Mouse (Mus musculus) neural tube, embryonic 14.5 days (tissue): ENCODE data around the gene Gm38394. TPM values are rescaled to one million over a fixed set of nuclear protein-coding genes. Genes with fewer than 3 reads are reported as not detected.

Source experiments
- ATAC-seq: fragments of 200-750 bp; cut with Nextera tagmentation; 2 replicates; pipeline ENCODE4 v1.8.0; 2017; ENCODE audit warnings: low read depth, mild to moderate bottlenecking, moderate TSS enrichment, moderate library complexity
- H3K27ac ChIP-seq: fragments of 300-500 bp; sonication (generic); 2 replicates; pipeline ENCODE4 v1.5.1; 2014; ENCODE audit warnings: low read depth, mild to moderate bottlenecking, control low read depth, low read length, moderate library complexity, mixed read lengths
- H3K27me3 ChIP-seq: fragments of 300-500 bp; sonication (generic); 2 replicates; pipeline ENCODE4 v1.6.1; 2014; ENCODE audit warnings: low read length; ENCODE audit not compliant: control insufficient read depth, insufficient read depth
- H3K36me3 ChIP-seq: fragments of 300-500 bp; sonication (generic); 2 replicates; pipeline ENCODE4 v1.6.1; 2014; ENCODE audit warnings: low read length, mixed read lengths; ENCODE audit not compliant: control insufficient read depth, insufficient read depth
- H3K4me1 ChIP-seq: fragments of 300-500 bp; sonication (generic); 2 replicates; pipeline ENCODE4 v1.6.1; 2014; ENCODE audit warnings: low read length; ENCODE audit not compliant: control insufficient read depth, insufficient read depth
- H3K4me2 ChIP-seq: fragments of 300-500 bp; sonication (generic); 2 replicates; pipeline ENCODE4 v1.6.1; 2014; ENCODE audit warnings: mild to moderate bottlenecking, low read depth, low read length, control low read depth
- H3K4me3 ChIP-seq: fragments of 300-500 bp; sonication (generic); 2 replicates; pipeline ENCODE4 v1.5.1; 2014; ENCODE audit warnings: low read depth, low read length, control low read depth, mixed read lengths
- H3K9ac ChIP-seq: fragments of 300-500 bp; sonication (generic); replicated peaks from 2 replicates; pipeline ENCODE4 v1.6.1; 2014; ENCODE audit warnings: low read depth, mild to moderate bottlenecking, control low read depth, low read length, mixed read lengths
- H3K9me3 ChIP-seq: fragments of 300-500 bp; sonication (generic); 2 replicates; pipeline ENCODE4 v1.6.1; 2016; ENCODE audit warnings: low read length; ENCODE audit not compliant: control insufficient read depth
- WGBS: fragments of 180-500 bp; shearing (Covaris S2); extraction: QIAGEN DNeasy Blood & Tissue Kit; methylation state at CpG from one replicate; pipeline ENCODE4 v1.1.7; 2014; 5-methylcytosine and 5-hydroxymethylcytosine counted together
- polyA plus RNA-seq: library from polyadenylated mRNA; unstranded; fragments of >200 nt; fragmentation: Nextera tagmentation; extraction: Ambion mirVana; gene quantifications from 2 replicates; pipeline ENCODE4 v1.2.1, GENCODE M21; 2014

Gene Gm38394
- polyA plus RNA-seq, 1 experiment from 2014 or later = 5.9 TPM

GRCm38 (mm10) chr1:133692195-133692594 is 31.1 kb upstream of the Gm38394 start:
- Histone ChIP-seq H3K4me3 (no peak overlapping the region), H3K27me3 (no peaks in the 10 kb centered on the region), H3K4me1 (no peaks in the 10 kb centered on the region), H3K9ac (no peak overlapping the region), H3K36me3 (no peaks in the 10 kb centered on the region), H3K9me3 (no peaks in the 10 kb centered on the region), H3K4me2 (no peak overlapping the region), H3K27ac (no peak overlapping the region)
- 57% methylated on average over 4 of the region's 4 CpGs for WGBS
- no peak for ATAC-seq

- no peaks in the 10 kb centered on the region for H3K9me3 ChIP-seq
- WGBS = 95% methylated on average over 6 of the region's 6 CpGs
- no peaks in the 10 kb centered on the region for H3K4me1 ChIP-seq
- no peaks in the 10 kb centered on the region for H3K27me3 ChIP-seq
- no peak overlapping the region for H3K4me3 ChIP-seq
- H3K9ac ChIP-seq = no peak overlapping the region
- no peak overlapping the region for H3K27ac ChIP-seq
- H3K36me3 ChIP-seq = no peaks in the 10 kb centered on the region
- no peak overlapping the region for H3K4me2 ChIP-seq
- ATAC-seq = no peak
Measured at GRCm38 (mm10) chr1:133691046-133691445, 29.9 kb upstream of the Gm38394 start.

GRCm38 (mm10) chr1:133689897-133690296 is 28.8 kb upstream of the Gm38394 start, which contains the start of gene Lax1:
TSS of gene Lax1 (minus strand) at chr1:133690108.
- no peak within 1 kb of the TSS for H3K4me3 ChIP-seq

DNA sequence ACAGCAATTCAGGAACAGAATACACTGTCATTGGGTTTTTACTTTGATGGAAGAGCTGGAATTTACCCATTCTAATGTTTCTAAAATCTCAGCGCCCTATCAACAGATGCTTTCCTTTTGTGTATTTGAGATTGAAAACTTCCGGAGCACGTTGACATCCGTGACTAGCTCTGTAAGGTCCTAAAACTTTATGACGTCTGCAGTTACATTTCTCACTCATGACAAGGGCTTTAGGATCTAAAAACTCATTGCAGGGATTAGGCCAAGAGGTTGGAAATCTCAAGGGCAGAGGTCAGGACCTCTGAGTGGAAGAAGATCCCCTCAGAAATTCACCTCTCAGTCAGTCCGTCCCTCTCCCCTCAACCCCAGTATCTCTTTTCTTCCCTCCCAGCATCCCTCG is 27.2 kb upstream of the Gm38394 start:
- H3K9ac ChIP-seq = no peak overlapping the region
- H3K9me3 ChIP-seq = no peaks in the 10 kb centered on the region
- no peak overlapping the region for H3K27ac ChIP-seq
- H3K4me3 ChIP-seq = no peak overlapping the region
- H3K4me2 ChIP-seq = no peak overlapping the region
- H3K27me3 ChIP-seq = no peaks in the 10 kb centered on the region
- WGBS = 69% methylated on average over 7 of the region's 7 CpGs
- no peak for ATAC-seq
- no peaks in the 10 kb centered on the region for H3K36me3 ChIP-seq
- H3K4me1 ChIP-seq = no peaks in the 10 kb centered on the region

More at GRCm38 (mm10) chr1:133689897-133690296, 28.8 kb upstream of the Gm38394 start, which contains the start of gene Lax1:
- H3K27me3 ChIP-seq = no peaks in the 10 kb centered on the region
- H3K27ac ChIP-seq = no peak within 1 kb of the TSS
- no peaks in the 10 kb centered on the region for H3K4me1 ChIP-seq
- H3K36me3 ChIP-seq = no peaks in the 10 kb centered on the region
- 58% methylated on average over 6 of the region's 6 CpGs for WGBS
- no peak for ATAC-seq
- no peak within 1 kb of the TSS for H3K4me2 ChIP-seq
- no peak within 1 kb of the TSS for H3K9ac ChIP-seq
- H3K9me3 ChIP-seq = no peaks in the 10 kb centered on the region

DNA sequence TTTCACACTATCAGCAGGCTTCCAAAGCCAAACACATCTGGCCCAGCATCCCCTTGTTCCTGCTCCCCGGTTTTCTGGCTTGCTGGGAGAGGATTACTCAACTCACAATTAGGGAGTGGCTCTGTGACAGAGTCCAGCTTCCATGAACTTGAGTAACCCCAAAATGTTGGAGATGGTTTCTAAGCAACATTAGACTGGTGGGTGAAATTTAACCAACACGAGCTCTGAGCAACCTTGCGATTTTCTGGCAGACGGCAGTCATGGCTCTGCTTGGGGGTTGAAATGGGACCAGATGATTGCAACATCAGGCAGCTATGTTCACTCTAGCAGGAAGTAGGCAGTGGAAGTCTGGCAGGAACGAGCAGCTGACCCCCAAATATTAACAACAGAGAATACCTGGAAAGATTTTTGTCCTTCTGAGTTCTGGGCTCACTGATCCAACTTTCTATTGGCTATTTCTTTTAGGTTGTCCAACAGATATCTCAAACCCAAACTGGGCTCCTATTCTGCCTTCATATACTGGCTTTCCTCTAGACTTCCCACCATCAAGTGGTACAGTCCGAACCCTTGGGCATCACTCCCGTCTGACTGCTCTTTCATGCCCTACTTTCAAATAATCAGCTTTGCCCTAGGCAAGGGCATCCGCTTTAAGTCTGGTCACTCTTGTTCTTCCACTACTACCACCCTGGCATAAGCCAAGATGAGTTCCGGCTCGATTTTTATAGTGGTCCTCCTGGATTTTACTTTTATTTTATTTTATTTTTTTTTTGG is 24.8 kb upstream of the Gm38394 start:
- no peaks in the 10 kb centered on the region for H3K9me3 ChIP-seq
- no peaks in the 10 kb centered on the region for H3K36me3 ChIP-seq
- WGBS = 87% methylated on average over 10 of the region's 10 CpGs
- H3K9ac ChIP-seq = no peak overlapping the region
- no peaks in the 10 kb centered on the region for H3K27me3 ChIP-seq
- no peak overlapping the region for H3K27ac ChIP-seq
- no peaks in the 10 kb centered on the region for H3K4me1 ChIP-seq
- no peak for ATAC-seq
- H3K4me3 ChIP-seq = no peak overlapping the region
- H3K4me2 ChIP-seq = no peak overlapping the region

GRCm38 (mm10) chr1:133671801-133672200 is 10.7 kb upstream of the Gm38394 start:
- Histone ChIP-seq H3K4me2 (no peak overlapping the region), H3K27ac (no peak overlapping the region), H3K4me3 (no peak overlapping the region), H3K9ac (no peak overlapping the region), H3K9me3 (no peaks in the 10 kb centered on the region), H3K36me3 (no peaks in the 10 kb centered on the region), H3K4me1 (no peaks in the 10 kb centered on the region), H3K27me3 (no peaks in the 10 kb centered on the region)
- 87% methylated on average over 3 of the region's 3 CpGs for WGBS
- no peak for ATAC-seq

DNA sequence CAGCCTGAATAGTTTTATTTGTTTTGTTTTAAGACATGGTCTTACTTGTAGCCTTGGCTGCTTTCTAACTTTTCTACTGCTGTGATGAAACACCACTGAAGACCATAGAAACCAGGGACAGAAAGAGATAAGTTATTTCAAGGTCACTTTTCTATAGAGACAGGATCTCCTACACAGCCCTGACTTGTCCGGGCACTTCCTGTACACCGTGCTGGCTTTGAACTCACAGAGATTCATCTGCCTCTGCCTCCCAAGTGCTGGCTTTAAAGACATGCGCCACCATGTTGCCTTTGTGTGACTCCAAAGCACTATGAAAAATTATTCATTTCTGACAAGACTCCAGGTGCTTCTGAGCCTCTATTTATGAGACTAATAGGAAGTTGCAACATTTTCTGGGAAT is 10.1 kb upstream of the Gm38394 start:
- H3K9me3 ChIP-seq = no peaks in the 10 kb centered on the region
- ATAC-seq = no peak

DNA sequence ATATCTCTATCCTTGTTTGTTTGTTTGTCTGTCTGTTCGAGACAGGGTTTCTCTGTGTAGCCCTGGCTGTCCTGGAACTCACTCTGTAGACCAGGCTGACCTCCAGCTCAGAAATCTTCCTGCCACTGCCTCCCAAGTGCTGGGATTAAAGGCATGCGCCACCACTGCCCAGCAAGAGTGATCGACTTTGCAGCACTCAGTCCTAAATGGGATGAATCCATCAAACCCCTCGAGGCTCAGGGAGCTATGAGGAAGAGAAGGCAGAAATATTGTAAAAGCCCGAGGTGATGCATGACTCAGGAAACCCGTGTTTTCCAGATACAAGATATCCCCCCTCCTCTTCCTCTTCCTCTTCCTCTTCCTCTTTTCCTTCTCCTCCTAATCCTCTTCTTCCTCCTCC is 9.7 kb upstream of the Gm38394 start:
- Histone ChIP-seq H3K27ac (no peak overlapping the region), H3K9me3 (no peaks in the 10 kb centered on the region), H3K4me1 (no peaks in the 10 kb centered on the region), H3K4me2 (no peak overlapping the region), H3K27me3 (no peaks in the 10 kb centered on the region), H3K9ac (no peak overlapping the region), H3K4me3 (no peak overlapping the region), H3K36me3 (no peaks in the 10 kb centered on the region)
- 81% methylated on average over 6 of the region's 6 CpGs for WGBS
- no peak for ATAC-seq

More for the DNA sequence above, 10.1 kb upstream of the Gm38394 start:
- Histone ChIP-seq H3K4me2 (no peak overlapping the region), H3K36me3 (no peaks in the 10 kb centered on the region), H3K4me1 (no peaks in the 10 kb centered on the region), H3K4me3 (no peak overlapping the region), H3K27me3 (no peaks in the 10 kb centered on the region), H3K27ac (no peak overlapping the region), H3K9ac (no peak overlapping the region)
- WGBS = 95% methylated on average over 3 of the region's 3 CpGs

- 41% methylated on average over 12 of the region's 12 CpGs for WGBS
- H3K4me3 ChIP-seq = no peak overlapping the region
Measured at GRCm38 (mm10) chr1:133670190-133670589, 9.1 kb upstream of the Gm38394 start.

More at GRCm38 (mm10) chr1:133670190-133670589, 9.1 kb upstream of the Gm38394 start:
- Histone ChIP-seq H3K9me3 (no peaks in the 10 kb centered on the region), H3K27me3 (no peaks in the 10 kb centered on the region), H3K4me1 (no peaks in the 10 kb centered on the region), H3K9ac (no peak overlapping the region), H3K27ac (no peak overlapping the region), H3K4me2 (no peak overlapping the region), H3K36me3 (no peaks in the 10 kb centered on the region)
- ATAC-seq = no peak
